Mouse (Mus musculus) adipocyte (in vitro differentiated cells): ENCODE data around the gene Olfr1061.
"Not testable (repeated sequence)": the region's sequence is repeated elsewhere in the genome, so short reads cannot be mapped to it uniquely, and the experiment has no call there.

Experiments
- DNase-seq: peaks from one replicate; pipeline ENCODE4 v3.0.0-alpha.2; 2016; ENCODE audit warnings: low spot score

The Olfr1061 gene

GRCm38 (mm10) chr2:86413950-86414349 lies at the start of gene Olfr1061:
TSS of gene Olfr1061 (minus strand) at chr2:86414050.
- no peak for DNase-seq

- DNase-seq: no peak
Observed at GRCm38 (mm10) chr2:86460434-86460833, 46.6 kb upstream of the Olfr1061 start.

- DNase-seq: no peak
Observed at GRCm38 (mm10) chr2:86456169-86456568, 42.3 kb upstream of the Olfr1061 start, which contains the start of gene Olfr1066. TSS of gene Olfr1066 (minus strand) at chr2:86456269.

DNA sequence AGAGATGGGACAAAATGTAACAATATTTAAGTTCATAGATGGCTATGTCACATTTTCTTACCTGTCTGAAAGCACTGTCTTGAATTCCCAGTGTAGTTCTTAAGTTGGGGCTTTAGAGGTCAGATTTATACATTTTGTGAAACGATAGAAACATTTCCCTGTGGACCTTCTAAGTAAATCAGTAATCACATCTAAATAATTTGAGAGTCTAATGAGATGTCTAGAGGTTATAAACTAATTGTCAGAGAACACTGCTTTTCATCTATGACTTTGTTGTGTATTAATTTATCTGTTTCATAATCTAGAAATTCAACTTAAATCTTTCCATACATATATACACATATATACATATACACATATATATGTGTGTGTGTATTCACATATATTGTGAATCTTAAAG lies 36.6 kb upstream of the Olfr1061 start, which contains the start of gene Olfr1065:
Gene Olfr1065, minus strand, starts transcription at position 101 of the 400 bp plus-strand sequence.
- DNase-seq: not testable (repeated sequence)

- DNase-seq: not testable (repeated sequence)
Observed at GRCm38 (mm10) chr2:86442101-86442500, 28.3 kb upstream of the Olfr1061 start.

DNA sequence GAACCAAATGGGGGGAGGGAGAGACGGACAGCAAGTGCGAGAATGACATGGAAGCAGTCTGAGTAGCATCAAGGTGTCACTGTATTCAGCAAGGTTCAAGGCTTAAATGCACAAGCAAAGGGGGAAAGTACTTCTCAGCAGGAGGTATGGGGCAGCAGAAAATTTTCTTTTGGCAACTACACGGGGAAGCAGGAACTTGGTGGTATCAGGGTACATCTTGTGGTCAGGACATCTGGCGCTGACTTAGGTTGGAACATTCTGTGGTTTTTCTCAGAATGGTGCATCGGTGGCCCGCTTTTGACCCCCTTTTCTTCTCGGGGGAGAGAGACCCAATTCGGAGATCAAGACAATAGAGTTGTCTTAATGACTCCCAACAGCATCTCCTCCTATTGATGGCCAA lies 14.7 kb upstream of the Olfr1061 start:
- DNase-seq: not testable (repeated sequence)

GRCm38 (mm10) chr2:86426649-86427048 lies 12.8 kb upstream of the Olfr1061 start, which contains the start of gene Olfr1062:
TSS of gene Olfr1062 (minus strand) at chr2:86426749.
- DNase-seq: not testable (repeated sequence)

DNA sequence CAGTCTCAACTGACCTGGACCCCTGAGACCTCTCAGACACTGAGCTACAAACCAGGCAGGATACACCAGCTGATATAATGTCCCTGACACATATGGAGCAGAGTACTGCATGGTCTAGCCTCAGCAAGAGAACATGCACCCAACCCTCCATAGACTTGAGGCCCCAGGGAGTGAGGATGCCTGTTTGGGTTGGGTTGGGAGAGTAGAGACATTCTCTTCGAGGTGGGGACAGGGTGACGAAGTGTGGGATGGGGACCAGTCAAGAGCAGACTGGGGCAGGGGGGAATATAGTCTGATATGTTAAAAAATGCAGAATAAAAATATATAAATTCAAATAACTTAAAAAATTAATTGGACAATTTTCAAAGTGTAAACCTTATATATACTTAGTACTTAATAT lies 18.7 kb downstream of the Olfr1061 start:
- DNase-seq: no peak

GRCm38 (mm10) chr2:86388461-86388860 lies 25.4 kb downstream of the Olfr1061 start, which contains the start of gene Olfr1058:
TSS of gene Olfr1058 (minus strand) at chr2:86388561.
- DNase-seq: not testable (repeated sequence)

DNA sequence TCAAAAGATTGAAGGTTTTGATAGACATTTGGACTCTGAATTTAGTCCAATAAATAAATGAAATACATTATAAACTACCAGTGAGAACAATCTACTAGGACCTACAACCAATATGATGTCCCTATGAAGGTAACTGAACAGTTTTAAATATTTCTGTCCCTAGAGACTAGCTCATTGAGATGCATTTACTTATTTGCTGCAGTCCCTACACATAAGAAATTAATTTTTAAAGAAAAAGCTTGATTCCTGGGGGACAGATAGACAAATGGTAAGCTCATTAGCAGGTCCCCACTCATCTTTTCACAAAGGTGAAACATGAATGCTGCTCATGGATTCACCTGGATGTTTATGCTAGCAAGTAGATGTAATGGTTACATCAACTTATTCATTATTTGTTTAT lies 35.6 kb downstream of the Olfr1061 start, which contains the start of gene Olfr1057:
Gene Olfr1057, minus strand, starts transcription at position 101 of the 400 bp plus-strand sequence.
- no peak for DNase-seq

DNA sequence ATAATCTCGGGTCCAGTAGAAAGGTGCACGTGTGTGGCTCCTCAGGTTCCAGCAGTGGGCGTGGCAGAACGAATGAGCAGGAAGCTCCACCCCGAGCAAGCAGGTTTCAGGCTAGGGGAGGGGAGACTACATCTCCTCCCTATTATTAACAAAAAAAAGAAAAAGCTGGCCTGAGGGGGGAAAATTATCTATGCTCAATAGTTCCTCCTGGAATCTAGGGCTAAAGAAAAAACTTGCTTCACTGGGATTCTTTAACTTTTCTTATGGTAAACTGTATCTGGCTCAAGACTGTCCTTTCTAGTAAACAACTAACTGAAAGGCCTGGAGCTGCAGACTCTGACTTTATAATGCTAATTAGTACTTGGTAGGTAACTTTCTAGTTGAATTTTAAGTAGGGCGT lies 47.5 kb downstream of the Olfr1061 start:
- DNase-seq: not testable (repeated sequence)
